Mouse (Mus musculus): ENCODE data around the gene Ilk.
"Not testable (repeated sequence)": the region's sequence is repeated elsewhere in the genome, so short reads cannot be mapped to it uniquely, and the experiment has no call there.

Gene Ilk

GRCm38 (mm10) chr7:105742539-105743215 is 6.3 kb downstream of the Ilk start:
- DNase-seq (ENCODE audit: extremely low spot score, low read depth, low spot score) = not testable (repeated sequence)

DNA sequence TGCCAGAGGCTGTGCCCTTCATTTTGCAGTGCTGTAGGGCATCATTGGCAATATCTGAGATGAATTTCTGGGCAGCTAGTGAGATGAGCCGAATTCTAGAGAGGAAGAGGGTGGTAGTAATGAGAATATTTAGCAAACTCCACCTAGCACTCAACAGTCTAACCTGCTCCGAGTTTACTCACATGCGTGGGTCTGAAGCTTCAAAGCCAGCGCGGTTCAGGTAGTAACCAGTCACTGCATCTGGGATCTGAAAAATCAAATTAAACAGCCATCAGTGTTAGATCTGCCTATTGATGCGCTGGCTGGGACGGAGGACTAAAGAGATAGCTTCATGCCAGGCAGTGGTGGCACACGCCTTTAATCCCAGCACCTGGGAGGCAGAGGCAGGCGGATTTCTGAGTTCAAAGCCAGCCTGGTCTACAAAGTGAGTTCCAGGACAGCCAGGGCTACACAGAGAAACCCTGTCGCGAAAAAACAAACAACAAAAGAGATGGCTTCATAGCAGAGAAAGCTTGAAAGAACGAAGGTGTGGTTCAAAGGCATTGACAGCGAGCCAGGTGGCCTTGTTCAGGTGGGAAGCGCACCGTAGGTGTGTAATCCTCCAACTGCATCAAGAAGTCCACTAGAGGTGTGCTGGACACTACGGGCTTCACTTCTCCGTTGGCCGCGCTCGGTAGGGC is 7.0 kb downstream of the Ilk start:
- not testable (repeated sequence) for DNase-seq (ENCODE audit: extremely low spot score, low read depth, low spot score)

- DNase-seq (ENCODE audit: extremely low spot score, low read depth, low spot score) = no peak
Measured at GRCm38 (mm10) chr7:105743926-105744590, 7.7 kb downstream of the Ilk start, which contains the start of gene Taf10. Taf10 (minus strand) TSS chr7:105744361.

DNA sequence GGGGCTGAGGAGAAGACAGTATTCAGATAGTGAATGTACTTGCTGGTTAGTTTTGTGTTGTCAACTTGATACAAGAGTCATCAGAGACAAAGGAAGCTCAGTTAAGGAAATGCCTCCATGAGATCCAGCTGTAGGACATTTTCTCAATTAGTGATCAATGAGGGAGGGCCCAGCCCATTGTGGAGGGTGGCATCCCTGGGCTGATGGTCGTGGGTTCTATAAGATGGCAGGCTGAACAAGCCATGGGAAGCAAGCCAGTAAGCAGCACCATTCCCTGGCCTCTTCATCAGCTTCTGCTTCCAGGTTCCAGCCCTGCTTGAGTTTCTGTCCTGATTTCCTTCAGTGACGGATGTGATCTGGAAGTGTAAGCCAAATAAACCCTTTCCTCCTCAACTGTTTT is 11.4 kb downstream of the Ilk start:
- DNase-seq (ENCODE audit: extremely low spot score, low read depth, low spot score) = no peak

GRCm38 (mm10) chr7:105751491-105752433 is 15.4 kb downstream of the Ilk start, which contains the start of gene Tpp1:
Tpp1 (minus strand) TSS chr7:105752235.
- peak; percentile 96 for DNase-seq (ENCODE audit: extremely low spot score, low read depth, low spot score)

DNA sequence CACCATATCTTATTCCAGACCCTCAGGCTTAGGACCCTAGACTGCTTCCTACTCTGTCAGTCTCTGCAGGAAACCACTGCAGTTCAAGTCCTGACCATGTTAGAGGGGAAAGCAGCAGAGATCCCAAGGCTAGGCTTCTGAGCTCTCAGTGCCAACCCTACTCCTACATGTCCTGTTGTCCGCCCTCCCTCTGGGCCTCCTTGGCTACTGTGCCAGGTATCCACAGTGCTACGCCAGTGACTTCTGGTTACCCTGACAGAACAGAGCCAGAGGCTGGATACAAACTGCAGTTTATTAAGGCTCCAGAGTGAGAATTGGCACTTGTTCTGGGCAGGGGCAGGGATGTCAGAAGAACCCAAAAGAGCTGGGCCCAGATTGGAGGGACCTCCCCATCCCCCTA is 16.3 kb downstream of the Ilk start:
- DNase-seq (ENCODE audit: extremely low spot score, low read depth, low spot score) = no peak

- no peak for DNase-seq (ENCODE audit: extremely low spot score, low read depth, low spot score)
Measured at GRCm38 (mm10) chr7:105753281-105753680, 16.9 kb downstream of the Ilk start.

DNA sequence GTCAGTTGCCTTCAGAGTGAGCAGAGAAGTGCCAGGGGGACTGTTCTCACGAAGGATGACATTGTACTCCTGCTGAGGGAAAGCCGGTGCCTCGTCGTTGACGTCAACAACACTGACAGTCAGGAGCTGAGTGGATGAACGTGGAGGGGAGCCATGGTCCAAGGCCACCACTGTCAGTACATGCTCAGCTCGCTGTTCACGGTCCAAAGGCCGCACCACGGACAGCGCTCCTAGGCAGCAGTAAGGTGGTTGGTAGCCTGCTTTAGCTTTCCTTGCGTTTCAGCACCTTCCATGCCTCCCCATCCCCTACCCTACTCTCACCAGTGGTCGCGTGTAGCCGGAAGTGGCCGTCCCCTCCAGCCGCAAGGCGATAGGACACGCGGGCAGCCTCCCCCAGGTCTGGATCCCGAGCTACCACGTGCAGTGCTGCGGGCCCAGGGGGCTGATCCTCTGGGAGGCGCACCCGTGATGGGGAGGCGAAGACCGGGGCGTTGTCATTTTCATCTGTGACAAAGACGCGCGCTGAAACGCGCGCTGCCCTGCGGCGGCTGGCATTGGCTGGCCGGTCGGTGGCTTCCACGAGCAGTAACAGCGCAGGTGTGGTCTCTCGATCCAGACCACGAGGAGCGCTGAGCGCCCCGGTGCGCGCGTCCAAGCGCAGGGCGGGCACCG is 25.6 kb downstream of the Ilk start:
- no peak for DNase-seq (ENCODE audit: extremely low spot score, low read depth, low spot score)

DNA sequence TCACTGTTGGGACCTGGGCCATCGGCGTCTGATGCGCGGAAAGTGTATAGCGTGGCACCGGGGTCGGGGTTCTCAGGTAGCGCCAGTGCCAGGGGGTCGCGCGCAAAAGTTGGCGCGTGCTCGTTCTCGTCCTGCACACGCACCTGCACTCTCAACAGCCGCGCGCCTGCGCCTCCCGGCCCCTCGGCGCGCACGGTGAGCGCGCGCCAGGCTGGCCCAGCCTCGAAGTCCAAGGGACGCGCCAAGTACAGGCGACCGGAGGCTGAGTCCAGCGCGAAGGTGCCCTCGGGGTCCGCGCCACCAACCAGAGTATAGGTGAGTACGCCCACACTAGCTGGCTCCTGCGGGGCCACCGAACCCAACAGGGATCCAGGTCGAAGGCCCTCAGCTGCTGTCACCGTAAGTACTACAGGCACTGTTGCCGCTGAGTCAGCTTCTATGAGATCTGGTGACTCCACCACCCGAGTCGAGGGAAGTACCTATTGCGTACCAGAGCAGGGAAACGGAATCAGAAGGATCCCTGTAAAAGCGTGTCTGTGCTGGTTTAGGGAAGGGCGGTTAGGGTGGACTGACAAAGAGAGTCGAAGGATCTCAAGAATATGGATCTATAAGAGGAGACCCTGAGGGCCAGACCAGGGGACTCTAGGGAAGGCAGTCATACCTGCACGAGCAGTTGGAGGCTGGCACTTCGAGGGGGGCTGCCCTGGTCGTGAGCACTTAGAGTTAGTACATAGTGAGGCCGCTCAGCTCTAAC is 26.3 kb downstream of the Ilk start:
- DNase-seq (ENCODE audit: extremely low spot score, low read depth, low spot score) = no peak

DNA sequence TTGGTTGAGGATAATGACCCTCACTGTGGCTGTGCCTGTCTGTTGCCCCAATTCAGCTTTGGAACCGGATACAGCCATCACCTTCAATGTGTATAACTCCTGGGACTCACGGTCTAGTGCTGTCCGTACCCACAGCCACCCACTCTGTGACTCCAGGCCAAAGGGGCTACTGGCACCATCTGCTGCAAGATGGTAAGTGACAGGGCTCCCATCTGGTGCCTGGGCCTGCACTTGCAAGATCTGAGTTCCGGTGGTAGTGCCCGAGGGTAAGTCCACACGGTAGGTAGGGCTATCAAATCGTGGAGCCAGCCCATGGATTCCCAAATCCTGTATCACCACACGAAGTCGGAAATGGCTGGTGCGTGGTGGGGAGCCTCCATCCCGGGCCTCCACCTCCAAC is 27.9 kb downstream of the Ilk start:
- DNase-seq (ENCODE audit: extremely low spot score, low read depth, low spot score) = no peak

- DNase-seq (ENCODE audit: extremely low spot score, low read depth, low spot score) = no peak
Measured at GRCm38 (mm10) chr7:105767729-105768165, 31.4 kb downstream of the Ilk start.

- no peak for DNase-seq (ENCODE audit: extremely low spot score, low read depth, low spot score)
Measured at GRCm38 (mm10) chr7:105769959-105770358, 33.6 kb downstream of the Ilk start.

DNA sequence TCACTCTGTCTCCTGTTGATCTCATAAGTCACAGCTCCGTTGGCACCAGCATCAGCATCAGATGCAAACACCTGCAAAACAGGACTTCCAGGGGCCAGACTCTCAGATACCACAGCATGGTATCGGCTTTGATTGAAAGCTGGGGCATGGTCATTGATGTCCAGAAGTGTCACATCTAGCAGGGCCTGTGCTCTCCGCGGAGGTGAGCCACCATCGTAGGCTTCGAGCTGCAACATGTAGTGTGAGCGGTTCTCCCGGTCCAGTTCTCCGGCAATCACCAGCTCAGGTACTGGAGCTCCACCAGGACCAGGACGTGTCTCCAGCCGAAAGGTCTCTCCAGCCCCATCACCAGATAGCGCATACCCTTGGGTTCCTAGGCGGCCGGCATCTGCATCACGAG is 35.9 kb downstream of the Ilk start:
- DNase-seq (ENCODE audit: extremely low spot score, low read depth, low spot score) = no peak

DNA sequence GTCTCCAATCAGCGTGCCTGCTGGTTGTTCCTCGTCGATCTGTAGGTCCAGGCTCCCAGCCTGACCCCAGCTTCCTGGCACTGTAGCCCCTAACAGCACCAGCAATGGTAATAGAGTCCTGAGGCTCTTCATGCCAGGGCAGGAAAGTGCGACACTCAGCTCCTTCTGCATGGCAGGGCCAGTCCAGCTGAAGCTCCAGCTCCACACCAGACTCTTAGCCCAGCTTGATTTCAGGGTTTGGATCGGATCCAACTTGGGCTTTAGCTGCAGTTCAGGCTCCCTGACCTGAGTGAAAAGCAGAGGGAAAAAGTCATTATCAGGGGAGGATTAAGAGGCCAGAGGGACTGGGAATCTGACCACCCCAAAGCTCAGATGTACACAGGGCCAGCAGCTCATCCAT is 36.6 kb downstream of the Ilk start:
- DNase-seq (ENCODE audit: extremely low spot score, low read depth, low spot score) = no peak

GRCm38 (mm10) chr7:105774661-105775060 is 38.3 kb downstream of the Ilk start:
- DNase-seq (ENCODE audit: extremely low spot score, low read depth, low spot score) = no peak

DNA sequence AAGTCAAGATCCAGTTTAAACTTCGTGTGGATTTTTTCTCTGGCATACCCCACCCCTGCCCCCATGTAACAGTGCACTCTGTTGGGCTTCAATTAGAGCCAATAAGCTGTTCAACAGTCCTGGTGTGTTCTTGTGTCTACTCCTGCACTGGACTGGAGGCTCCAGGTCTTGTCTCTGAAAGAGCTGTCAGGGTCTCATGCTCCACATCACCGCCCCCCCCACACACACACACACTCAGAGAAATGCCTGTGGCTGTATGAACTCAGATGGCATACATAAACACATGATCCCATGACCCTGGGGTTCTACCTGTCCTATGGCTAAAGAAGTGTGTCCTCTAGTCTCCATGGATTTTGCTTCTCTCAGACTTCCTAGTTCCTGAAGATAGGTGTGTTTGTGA is 39.6 kb downstream of the Ilk start:
- DNase-seq (ENCODE audit: extremely low spot score, low read depth, low spot score) = no peak

- no peak for DNase-seq (ENCODE audit: extremely low spot score, low read depth, low spot score)
Measured at GRCm38 (mm10) chr7:105777316-105777715, 40.9 kb downstream of the Ilk start.

DNA sequence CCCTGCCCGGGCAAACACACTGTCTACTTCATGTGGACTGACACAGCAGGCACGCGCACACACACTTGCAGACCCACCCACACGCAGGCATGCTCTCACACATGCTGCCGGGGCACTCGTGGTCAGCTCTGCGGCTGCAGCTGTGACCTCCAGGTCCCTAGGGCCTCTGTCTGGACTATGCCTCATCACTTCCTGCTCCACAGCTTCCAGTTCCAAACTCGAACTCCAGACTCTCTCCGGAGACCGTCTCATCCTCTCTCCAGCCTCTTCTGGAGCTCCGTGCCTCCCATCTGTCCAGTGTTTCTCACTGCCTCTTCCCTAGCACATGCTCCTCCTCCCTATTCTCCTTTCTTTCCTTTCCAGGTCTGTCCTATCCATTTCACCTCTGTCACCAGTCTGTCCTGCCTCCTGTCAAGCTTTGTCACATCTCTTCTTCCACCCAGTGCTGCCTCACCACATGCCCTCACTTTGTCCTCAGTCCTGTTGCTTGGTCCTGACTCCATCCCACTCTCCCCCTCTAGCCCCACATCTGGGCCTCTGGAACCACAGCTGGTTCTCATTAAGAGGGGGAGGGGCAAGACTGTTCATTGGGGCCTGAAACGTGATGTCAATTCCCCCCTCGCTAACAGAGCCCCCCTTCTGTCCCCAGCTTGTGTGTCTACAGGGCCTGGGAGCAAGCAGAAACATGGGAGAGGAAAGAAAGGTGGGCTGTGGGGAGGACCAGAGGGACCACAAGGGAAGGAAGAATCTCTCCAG is 41.6 kb downstream of the Ilk start:
- DNase-seq (ENCODE audit: extremely low spot score, low read depth, low spot score) = peak; percentile 93

Measured in hindlimb bud, embryonic 11.5 days (tissue).